Mouse (Mus musculus) layer of hippocampus, adult 9-10 months (tissue): Measurements from ENCODE around the gene Shc4.

Experiments used
- DNase-seq: peaks from one replicate; pipeline ENCODE4 v3.0.0; 2022; ENCODE audit warnings: low spot score

Shc4 gene

GRCm38 (mm10) chr2:125684559-125685440 is 39.1 kb downstream of the Shc4 start:
- DNase-seq: no peak

DNA sequence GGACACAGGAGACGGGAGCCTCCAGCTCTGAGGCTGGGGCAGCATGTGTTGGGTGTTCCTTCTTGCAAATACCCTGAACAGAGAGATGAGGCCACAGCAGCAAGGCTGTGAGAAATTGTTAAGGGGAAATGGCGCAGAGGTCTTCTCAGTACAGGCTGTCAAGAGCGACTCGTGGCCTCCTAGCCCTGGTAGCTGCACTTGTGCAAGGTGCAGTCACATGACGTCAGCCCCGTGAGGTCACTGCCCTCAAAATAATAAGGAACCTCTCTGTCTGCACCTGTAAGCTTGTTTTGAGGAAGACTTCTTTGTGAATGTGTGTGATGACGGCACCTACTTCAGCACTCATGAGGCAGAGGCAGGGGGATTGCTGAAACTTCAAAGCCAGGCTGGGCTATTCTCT is 40.1 kb downstream of the Shc4 start:
- no peak for DNase-seq

DNA sequence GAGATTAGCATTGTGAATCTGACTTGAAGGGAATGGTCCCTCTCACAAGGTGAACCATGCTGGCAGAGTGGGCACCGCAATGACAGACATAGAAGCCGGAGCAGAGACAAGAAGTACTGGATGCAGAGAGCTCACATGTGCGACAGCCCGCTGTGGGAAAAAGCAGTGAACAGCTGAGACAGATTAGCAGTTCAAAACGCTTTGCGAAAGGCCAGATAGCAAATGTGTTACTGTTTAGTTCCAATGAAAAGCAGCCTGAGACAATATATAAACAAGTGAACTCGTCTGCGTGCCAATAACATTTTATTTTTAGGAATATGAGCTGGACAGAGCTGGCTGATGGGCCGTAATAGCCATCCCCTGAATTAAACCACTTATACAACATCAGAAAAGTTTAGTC is 42.1 kb downstream of the Shc4 start:
- DNase-seq: no peak

DNA sequence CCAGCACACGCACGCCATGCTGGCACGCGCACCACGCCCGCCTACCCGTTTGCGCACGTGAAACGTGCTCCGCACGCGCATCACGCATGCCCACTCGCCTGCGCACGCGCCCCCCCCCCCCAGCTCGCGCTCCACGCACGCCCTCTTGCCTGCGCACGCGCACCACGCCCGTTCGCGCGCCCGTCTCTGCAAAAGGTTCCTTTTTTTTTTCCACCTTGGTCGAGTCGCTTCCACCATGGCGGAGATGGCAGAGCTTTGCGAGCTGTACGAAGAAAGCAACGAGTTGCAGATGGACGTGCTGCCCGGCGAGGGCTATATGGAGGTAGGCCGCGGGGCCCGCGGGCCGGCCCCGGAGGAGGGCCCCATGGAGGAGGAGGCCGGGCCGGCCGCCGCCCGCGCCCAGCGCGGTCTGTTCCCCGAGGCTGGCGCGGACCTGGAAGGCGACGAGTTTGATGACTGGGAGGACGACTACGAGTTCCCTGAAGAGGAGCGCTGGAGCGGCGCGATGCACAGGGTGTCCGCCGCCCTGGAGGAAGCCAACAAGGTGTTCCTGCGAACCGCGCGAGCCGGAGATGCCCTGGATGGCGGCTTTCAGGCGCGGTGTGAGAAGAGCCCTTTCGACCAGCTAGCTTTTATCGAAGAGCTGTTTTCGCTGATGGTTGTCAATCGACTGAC is 50.9 kb downstream of the Shc4 start, which contains the start of gene Eid1:
Gene Eid1 (plus strand): TSS at position 139 of the 675 bp plus-strand sequence.
- DNase-seq: no peak

DNA sequence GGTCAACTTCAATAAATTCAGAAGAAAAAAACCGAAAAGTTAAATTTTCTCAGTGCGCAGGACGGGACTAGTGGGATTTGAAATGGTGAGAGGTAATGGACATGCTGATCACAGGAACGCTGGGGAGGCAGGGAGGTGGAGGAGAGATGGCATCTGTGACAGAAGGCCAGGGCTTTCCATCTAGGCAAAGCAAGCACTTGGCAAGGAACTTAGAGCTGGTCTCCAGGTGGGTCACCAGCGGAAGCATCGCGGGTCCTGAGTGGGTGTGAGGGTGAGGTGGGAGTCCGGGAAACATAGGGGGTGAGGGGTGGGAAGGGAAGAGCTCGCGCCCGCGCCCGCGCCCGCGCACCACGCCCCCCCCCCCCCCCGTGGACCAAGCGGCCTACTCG is 51.4 kb downstream of the Shc4 start:
- no peak for DNase-seq

DNA sequence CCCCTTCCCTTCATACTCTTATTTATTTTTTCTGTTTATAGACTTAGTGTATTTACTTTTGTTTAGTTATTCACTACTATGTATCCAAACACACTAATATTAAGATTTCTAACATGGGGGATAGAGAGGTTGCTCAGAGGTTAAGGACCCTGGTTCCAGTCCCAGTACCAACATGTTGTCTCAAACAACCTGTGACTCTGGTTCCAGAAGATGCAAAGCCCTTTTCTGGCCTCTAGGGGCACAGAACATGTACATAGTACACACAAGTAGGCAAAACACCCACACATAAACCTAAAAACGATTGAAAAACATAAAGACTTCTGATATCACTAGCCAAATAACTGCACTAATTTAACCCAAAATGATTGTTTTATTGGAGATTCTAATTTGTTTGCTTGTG is 53.1 kb downstream of the Shc4 start:
- DNase-seq: no peak

- no peak for DNase-seq
These were observed 56.2 kb downstream of the Shc4 start for GRCm38 (mm10) chr2:125667721-125668120.

DNA sequence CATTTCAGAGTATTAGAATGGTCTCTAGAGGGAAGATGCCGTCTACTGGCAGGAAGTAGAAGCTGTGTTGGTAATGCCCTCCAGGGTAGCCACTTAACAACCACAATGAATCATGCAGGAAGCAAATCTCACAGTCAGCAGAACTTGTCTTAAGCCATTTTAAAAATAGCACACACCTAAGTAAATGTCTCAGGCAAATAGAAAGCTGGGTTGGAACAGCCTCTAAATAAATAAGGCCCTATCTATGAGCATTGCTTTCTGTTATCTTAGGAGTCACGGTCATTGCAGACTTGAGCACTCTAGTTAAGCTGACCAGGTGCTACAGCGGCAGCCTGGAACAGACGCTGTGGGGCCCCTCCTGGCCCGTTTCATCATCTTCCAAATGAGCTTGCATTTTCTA is 56.8 kb downstream of the Shc4 start:
- DNase-seq: no peak

GRCm38 (mm10) chr2:125666668-125667067 is 57.3 kb downstream of the Shc4 start:
- no peak for DNase-seq

- no peak for DNase-seq
These were observed 58.0 kb downstream of the Shc4 start for GRCm38 (mm10) chr2:125665909-125666308.

DNA sequence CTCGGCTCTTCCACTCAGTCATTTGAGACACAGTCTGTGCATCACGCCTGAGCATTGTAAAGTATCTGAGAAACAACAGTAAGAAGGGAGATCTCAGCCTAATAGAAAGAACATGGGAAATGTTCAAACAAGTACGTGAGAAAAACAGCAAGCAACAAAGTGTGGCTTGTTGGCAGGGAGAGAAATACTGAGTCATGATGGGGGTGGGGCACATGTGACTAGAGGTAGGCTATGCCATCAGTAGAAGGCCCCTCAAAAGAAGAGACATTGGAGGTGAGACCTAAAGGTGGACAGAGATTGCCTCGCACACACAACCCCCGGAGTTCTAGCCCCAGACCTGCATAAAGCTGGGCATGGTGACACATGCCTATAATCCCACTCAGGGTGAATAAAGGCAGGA is 58.7 kb downstream of the Shc4 start:
- DNase-seq: no peak

GRCm38 (mm10) chr2:125662517-125662916 is 61.4 kb downstream of the Shc4 start:
- DNase-seq: no peak

DNA sequence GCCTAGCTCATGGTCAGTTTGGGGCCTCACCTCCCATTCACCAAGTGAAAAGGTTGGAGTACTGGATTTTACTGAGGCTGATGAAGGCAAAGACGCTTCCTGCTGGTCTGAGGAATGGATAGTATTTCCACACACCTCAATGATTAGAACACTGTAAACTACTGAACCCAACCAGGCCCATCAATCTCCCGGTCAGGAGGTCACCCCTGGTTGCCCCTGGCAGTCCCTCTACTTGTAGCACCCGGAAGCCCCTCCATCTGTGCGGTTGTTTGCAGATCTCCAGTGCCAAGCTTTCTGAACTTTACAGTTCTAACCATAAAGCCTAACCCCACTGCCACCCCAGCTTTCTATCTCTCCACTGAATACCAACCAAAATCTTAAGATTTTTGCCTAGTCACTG is 62.8 kb downstream of the Shc4 start:
- DNase-seq: no peak

GRCm38 (mm10) chr2:125660537-125661130 is 63.3 kb downstream of the Shc4 start:
- no peak for DNase-seq

- no peak for DNase-seq
These were observed 64.0 kb downstream of the Shc4 start for GRCm38 (mm10) chr2:125659823-125660536.

DNA sequence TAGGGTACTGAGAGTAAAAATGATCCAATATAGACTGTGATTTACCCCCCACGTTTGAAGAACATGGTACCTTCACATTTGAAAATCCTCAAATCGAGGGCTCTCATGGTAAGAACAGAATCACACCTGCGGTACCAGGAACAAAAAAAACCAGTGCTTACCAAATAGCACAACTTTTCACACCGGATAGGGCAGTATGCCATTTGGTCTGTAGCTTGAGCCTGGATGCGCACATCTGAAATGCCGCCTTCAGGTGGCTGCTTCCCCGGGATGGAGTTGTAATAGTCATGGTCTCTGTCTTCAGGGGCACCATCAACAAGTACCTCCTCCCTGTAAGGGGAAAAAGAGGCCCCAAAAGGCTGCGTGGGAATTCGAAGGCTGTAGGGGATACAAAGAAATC is 68.6 kb downstream of the Shc4 start:
- DNase-seq: no peak

DNA sequence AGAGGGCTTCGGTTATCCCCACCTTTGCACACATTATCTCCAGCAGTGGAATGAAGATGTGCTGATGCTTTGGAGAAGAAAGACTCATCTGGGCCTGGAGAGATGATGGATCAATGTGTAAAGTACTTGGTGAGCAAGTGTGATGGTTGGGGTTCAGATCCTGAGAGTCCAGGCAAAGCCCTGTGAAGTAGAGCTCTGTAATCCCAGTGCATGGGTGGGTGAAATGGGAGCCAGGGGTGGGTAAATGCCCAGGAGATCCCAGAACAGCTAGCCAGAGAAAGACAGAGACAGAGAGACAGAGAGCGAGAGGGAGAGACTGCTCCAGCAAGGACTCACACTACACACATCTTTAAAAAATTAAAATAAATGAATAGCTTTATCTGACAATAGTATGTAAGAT is 70.7 kb downstream of the Shc4 start:
- no peak for DNase-seq

DNA sequence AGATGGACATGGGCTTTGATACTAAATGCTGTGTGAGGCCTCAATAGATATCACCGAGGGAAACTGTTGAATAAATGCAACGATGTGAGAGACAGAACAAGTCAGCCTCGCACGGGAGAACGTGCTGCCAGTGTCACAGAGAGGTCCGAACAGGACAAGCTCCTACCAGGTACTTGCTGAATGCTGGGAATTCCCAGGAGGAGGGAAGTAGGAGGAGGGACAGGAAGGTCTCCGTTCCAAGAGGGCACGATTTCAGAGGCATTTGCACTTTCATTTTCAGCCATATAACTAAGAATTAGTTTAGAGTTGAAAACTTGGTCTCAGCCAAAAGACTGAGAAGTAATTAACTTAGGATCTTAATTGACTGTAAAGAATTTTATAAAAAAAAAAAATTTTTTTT is 72.4 kb downstream of the Shc4 start:
- no peak for DNase-seq

- no peak for DNase-seq
These were observed 73.1 kb downstream of the Shc4 start for GRCm38 (mm10) chr2:125650742-125651352.

DNA sequence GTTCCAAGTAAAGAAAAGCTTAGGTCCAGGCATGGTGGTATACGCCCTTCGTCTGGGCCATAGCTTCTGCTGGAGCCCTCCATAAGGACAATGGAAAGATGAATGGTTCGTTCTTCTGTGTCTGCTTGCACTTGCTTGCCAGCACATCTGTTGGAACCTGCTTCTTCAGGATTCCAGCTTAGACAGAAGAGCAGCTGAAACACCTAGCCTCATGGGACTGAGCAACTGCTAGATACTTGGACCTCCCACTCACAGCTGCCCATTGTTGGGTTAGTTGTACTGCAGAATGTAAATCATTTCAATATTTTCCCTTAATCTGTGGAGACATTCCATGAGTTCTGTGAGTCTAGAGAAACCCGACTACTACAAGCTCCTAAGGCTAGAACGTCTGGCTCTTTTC is 73.9 kb downstream of the Shc4 start:
- DNase-seq: no peak

DNA sequence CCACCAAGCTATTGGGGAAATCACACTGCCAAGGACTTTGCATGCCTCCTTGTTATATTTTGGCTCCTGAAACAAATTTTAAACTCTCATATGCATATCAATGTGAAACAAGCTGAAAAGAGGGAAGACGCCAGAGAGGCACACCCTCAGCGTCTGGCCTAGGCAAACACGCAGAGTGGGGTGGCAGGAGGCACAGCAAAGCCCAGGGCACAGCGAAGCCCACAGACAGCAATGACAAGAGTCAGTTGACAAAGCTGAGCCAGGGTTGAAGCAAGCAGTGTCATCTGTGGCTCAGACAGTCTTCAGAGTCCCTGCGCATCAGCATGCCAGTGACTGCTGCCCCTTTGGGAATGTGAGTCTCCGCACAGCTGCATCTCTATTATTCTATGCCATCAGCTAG is 79.0 kb downstream of the Shc4 start:
- DNase-seq: no peak

GRCm38 (mm10) chr2:125637331-125637730 is 86.6 kb downstream of the Shc4 start:
- DNase-seq: no peak
